Mouse (Mus musculus) spleen, adult 2 months (tissue): ENCODE results near the gene Retreg2. TPM values are rescaled to one million over a fixed set of nuclear protein-coding genes. Genes with fewer than 3 reads are reported as not detected.

ENCODE experiments used
- DNase-seq, 2 experiments: peaks; one replicate each; pipeline versions ENCODE4 v3.0.0 to v3.0.0-alpha.2; 2012 to 2021; ENCODE audit warnings: low spot score in 2 of 2, low read depth in 1 of 2
- H3K27ac ChIP-seq: fragments of 200-500 bp; 2 replicates; pipeline ENCODE4 v1.5.1; 2012; ENCODE audit warnings: low read length, inconsistent platforms; ENCODE audit not compliant: insufficient read depth
- H3K27me3 ChIP-seq: fragments of 200-500 bp; 2 replicates; pipeline ENCODE4 v1.6.1; 2012; ENCODE audit warnings: mild to moderate bottlenecking, moderate library complexity, low read length, inconsistent platforms; ENCODE audit not compliant: control insufficient read depth, insufficient read depth
- H3K36me3 ChIP-seq: fragments of 200-500 bp; 2 replicates; pipeline ENCODE4 v1.6.1; 2012; ENCODE audit warnings: mild to moderate bottlenecking, low read length, inconsistent platforms; ENCODE audit not compliant: control insufficient read depth, insufficient read depth
- H3K4me1 ChIP-seq: fragments of 200-500 bp; 2 replicates; pipeline ENCODE4 v1.6.1; 2011; ENCODE audit warnings: inconsistent platforms; ENCODE audit not compliant: control insufficient read depth, insufficient read depth, insufficient read length
- H3K4me3 ChIP-seq: fragments of 200-500 bp; 2 replicates; pipeline ENCODE4 v1.5.1; 2011; ENCODE audit warnings: mild to moderate bottlenecking, inconsistent platforms; ENCODE audit not compliant: insufficient read depth, insufficient read length; ENCODE audit errors: extremely low read depth
- CTCF ChIP-seq: fragments of 200-500 bp; IDR thresholded peaks from 2 replicates; pipeline ENCODE4 v1.5.1; 2011; ENCODE audit warnings: mild to moderate bottlenecking, inconsistent platforms; ENCODE audit not compliant: insufficient read depth, insufficient read length, insufficient replicate concordance; ENCODE audit errors: extremely low read depth
- POLR2A ChIP-seq: fragments of 200-500 bp; IDR thresholded peaks from 2 replicates; pipeline ENCODE4 v1.6.1; 2011; ENCODE audit warnings: low read depth, low read length, inconsistent platforms
- WGBS: fragments of 180-500 bp; shearing (Covaris S2); methylation state at CpG from one replicate; pipeline ENCODE4 v1.1.7; 2018; 5-methylcytosine and 5-hydroxymethylcytosine counted together
- polyA plus RNA-seq: library from polyadenylated mRNA; depleted of rRNA; stranded (reverse); fragments of >200 nt; gene quantifications from 2 replicates; pipeline ENCODE4 v1.2.3, GENCODE M21; 2012

Gene Retreg2
- polyA plus RNA-seq, 1 experiment = 88.2 TPM

GRCm38 (mm10) chr1:75168093-75168471, 25.5 kb downstream of the Retreg2 start:
- Histone ChIP-seq H3K36me3 (peaks cover 20% of the 10 kb centered on the region), H3K4me3 (peak overlapping the region; percentile 77), H3K4me1 (no peaks in the 10 kb centered on the region; the same call in 1 of the 2 replicates), H3K27ac (peak overlapping the region; percentile 61), H3K27me3 (no peaks in the 10 kb centered on the region)
- 12% methylated on average over 7 of the region's 7 CpGs for WGBS
- DNase-seq = no peak
- no peak for TF ChIP-seq CTCF
- no peak for TF ChIP-seq POLR2A

GRCm38 (mm10) chr1:75168472-75169464, 26.2 kb downstream of the Retreg2 start, which contains the start of gene Zfand2b:
Gene Zfand2b, plus strand, starts transcription at chr1:75168646.
- WGBS = 4% methylated on average over 56 of the region's 59 CpGs
- H3K27ac ChIP-seq = peak within 1 kb of the TSS; percentile 86
- peak; percentile 92 to 98 for DNase-seq
- TF ChIP-seq CTCF = no peak
- TF ChIP-seq POLR2A = peak; percentile 40
- H3K27me3 ChIP-seq = no peaks in the 10 kb centered on the region
- peak within 1 kb of the TSS; percentile 77 for H3K4me3 ChIP-seq
- H3K4me1 ChIP-seq = no peaks in the 10 kb centered on the region; the same call in 1 of the 2 replicates
- H3K36me3 ChIP-seq = peaks cover 20% of the 10 kb centered on the region

- H3K4me1 ChIP-seq = peaks cover 8% of the 10 kb centered on the region
- DNase-seq = no peak
- no peak for TF ChIP-seq POLR2A
- no peak for TF ChIP-seq CTCF
- peaks cover 10% of the 10 kb centered on the region for H3K36me3 ChIP-seq
- H3K27me3 ChIP-seq = no peaks in the 10 kb centered on the region
- 4% methylated on average over 23 of the region's 23 CpGs for WGBS
- H3K27ac ChIP-seq = peak overlapping the region; percentile 41; the same call in 1 of the 2 replicates
- peak overlapping the region; percentile 75 for H3K4me3 ChIP-seq
Measured at GRCm38 (mm10) chr1:75179334-75180104, 36.9 kb downstream of the Retreg2 start.

GRCm38 (mm10) chr1:75180105-75180590, 37.6 kb downstream of the Retreg2 start, which contains the start of gene Abcb6:
Gene Abcb6, minus strand, starts transcription at chr1:75180392.
- TF ChIP-seq CTCF = no peak
- no peak for TF ChIP-seq POLR2A
- Histone ChIP-seq H3K4me3 (peak within 1 kb of the TSS; percentile 75), H3K27ac (peak within 1 kb of the TSS; percentile 41; the same call in 1 of the 2 replicates), H3K4me1 (peaks cover 8% of the 10 kb centered on the region), H3K27me3 (no peaks in the 10 kb centered on the region), H3K36me3 (peaks cover 12% of the 10 kb centered on the region)
- DNase-seq = peak; percentile 55 to 79
- WGBS = under 1% methylated on average over 31 of the region's 31 CpGs

GRCm38 (mm10) chr1:75180741-75181140, 38.2 kb downstream of the Retreg2 start:
- no peak overlapping the region for H3K27ac ChIP-seq
- H3K27me3 ChIP-seq = no peaks in the 10 kb centered on the region
- no peak for DNase-seq
- no peak overlapping the region for H3K4me3 ChIP-seq
- peaks cover 8% of the 10 kb centered on the region for H3K4me1 ChIP-seq
- H3K36me3 ChIP-seq = peaks cover 16% of the 10 kb centered on the region
- TF ChIP-seq POLR2A (no peak), CTCF (no peak)
- WGBS = 48% methylated on average over 7 of the region's 7 CpGs

GRCm38 (mm10) chr1:75181377-75181870, 38.8 kb downstream of the Retreg2 start:
- H3K4me3 ChIP-seq = no peak overlapping the region
- H3K27me3 ChIP-seq = no peaks in the 10 kb centered on the region
- 95% methylated on average over 4 of the region's 4 CpGs for WGBS
- no peak for DNase-seq
- peaks cover 22% of the 10 kb centered on the region for H3K36me3 ChIP-seq
- H3K4me1 ChIP-seq = peaks cover 8% of the 10 kb centered on the region
- TF ChIP-seq POLR2A (no peak), CTCF (no peak)
- H3K27ac ChIP-seq = no peak overlapping the region
